In genomic region chr5:96271070-96271469, GRCm38 (mm10) we compare ENCODE assay signal across 17 mouse cellular contexts.
"Had no signal": no experiment of that assay in that cellular context is flagged by ENCODE, and none has a peak within 500 bp of the region (broad histone marks: within the 10 kb centered on the region; RNA-seq: fewer than 3 reads in every experiment).

No protein-coding gene starts in this region.

- H3K9me3 ChIP-seq: limb, embryonic 10.5 days; limb, embryonic 13.5 days; liver, embryonic 13.5 days; midbrain, embryonic 12.5 days; midbrain, embryonic 15.5 days; neural tube, embryonic 13.5 days had no signal

- H3K4me2 ChIP-seq: limb, embryonic 13.5 days; liver, embryonic 13.5 days; lung, embryonic 14.5 days; midbrain, embryonic 12.5 days; midbrain, embryonic 15.5 days; neural tube, embryonic 13.5 days had no signal

- H3K9ac ChIP-seq: limb, embryonic 13.5 days; liver, embryonic 13.5 days; lung, embryonic 14.5 days; midbrain, embryonic 12.5 days; midbrain, embryonic 15.5 days; neural tube, embryonic 13.5 days had no signal

- H3K27me3 ChIP-seq: limb, embryonic 13.5 days; liver, embryonic 13.5 days; midbrain, embryonic 12.5 days; midbrain, embryonic 15.5 days; neural tube, embryonic 13.5 days had no signal

- H3K36me3 ChIP-seq: limb, embryonic 10.5 days; limb, embryonic 13.5 days; liver, embryonic 13.5 days; midbrain, embryonic 12.5 days; neural tube, embryonic 13.5 days had no signal

- H3K4me1 ChIP-seq: limb, embryonic 10.5 days; limb, embryonic 13.5 days; liver, embryonic 13.5 days; midbrain, embryonic 12.5 days; midbrain, embryonic 15.5 days; neural tube, embryonic 13.5 days had no signal

- H3K4me3 ChIP-seq: layer of hippocampus, adult 2 months; limb, embryonic 10.5 days; limb, embryonic 13.5 days; liver, embryonic 13.5 days; midbrain, embryonic 12.5 days; midbrain, embryonic 15.5 days; neural tube, embryonic 13.5 days had no signal

- DNase-seq: kidney, postnatal 25 days; layer of hippocampus, adult 9-11 months; liver, embryonic 13.5 days; lung, embryonic 14.5 days; retina, postnatal 1 day; thymus, adult 2 months; thymus, postnatal 14 days; thymus, postnatal 4 days had no signal

- ATAC-seq: lung, postnatal 0 days; midbrain, embryonic 15.5 days had no signal

- H3K27ac ChIP-seq: kidney, postnatal 0 days; layer of hippocampus, adult 2 months; limb, embryonic 10.5 days; limb, embryonic 13.5 days; liver, embryonic 13.5 days; macrophage; midbrain, embryonic 12.5 days; midbrain, embryonic 15.5 days; neural tube, embryonic 13.5 days had no signal
